Mouse (Mus musculus): ENCODE measurements around the gene Adamts1. TPM values are rescaled to one million over a fixed set of nuclear protein-coding genes. Genes with fewer than 3 reads are reported as not detected.

Gene Adamts1
- polyA plus RNA-seq, 1 experiment from 2014 or later: 20.1 TPM

GRCm38 (mm10) chr16:85793166-85793830 is 9.6 kb downstream of the Adamts1 start:
- no peaks in the 10 kb centered on the region for H3K9me3 ChIP-seq (ENCODE audit: control insufficient read depth, low read depth, low read length)
- ATAC-seq (ENCODE audit: insufficient number of reproducible peaks, insufficient read depth, low FRiP score, low read depth): no peak
- WGBS: 79% methylated on average over 4 of the region's 4 CpGs

GRCm38 (mm10) chr16:85781076-85781475 is 21.8 kb downstream of the Adamts1 start:
- Histone ChIP-seq H3K4me2 (replicated peaks; ENCODE audit: low read depth, low read length) (no peak overlapping the region), H3K27me3 (ENCODE audit: control insufficient read depth, insufficient read depth, low read length) (no peaks in the 10 kb centered on the region), H3K27ac (ENCODE audit: low read length) (no peak overlapping the region), H3K4me3 (ENCODE audit: low read depth, low read length) (no peak overlapping the region), H3K9me3 (ENCODE audit: control insufficient read depth, low read depth, low read length) (no peaks in the 10 kb centered on the region), H3K4me1 (ENCODE audit: control insufficient read depth, insufficient read depth, low read length) (no peaks in the 10 kb centered on the region), H3K36me3 (ENCODE audit: control insufficient read depth, insufficient read depth, low read length) (no peaks in the 10 kb centered on the region), H3K9ac (replicated peaks; ENCODE audit: low read depth, low read length) (no peak overlapping the region)
- no peak for ATAC-seq (ENCODE audit: insufficient number of reproducible peaks, insufficient read depth, low FRiP score, low read depth)
- 85% methylated on average over 2 of the region's 2 CpGs for WGBS

More at GRCm38 (mm10) chr16:85793166-85793830, 9.6 kb downstream of the Adamts1 start:
- H3K4me1 ChIP-seq (ENCODE audit: control insufficient read depth, insufficient read depth, low read length): no peaks in the 10 kb centered on the region
- no peak overlapping the region for H3K4me2 ChIP-seq (replicated peaks; ENCODE audit: low read depth, low read length)
- H3K9ac ChIP-seq (replicated peaks; ENCODE audit: low read depth, low read length): no peak overlapping the region
- no peaks in the 10 kb centered on the region for H3K27me3 ChIP-seq (ENCODE audit: control insufficient read depth, insufficient read depth, low read length)
- no peak overlapping the region for H3K27ac ChIP-seq (ENCODE audit: low read length)
- H3K4me3 ChIP-seq (ENCODE audit: low read depth, low read length): no peak overlapping the region
- H3K36me3 ChIP-seq (ENCODE audit: control insufficient read depth, insufficient read depth, low read length): peaks cover 41% of the 10 kb centered on the region

GRCm38 (mm10) chr16:85779775-85780174 is 23.1 kb downstream of the Adamts1 start:
- Histone ChIP-seq H3K9me3 (ENCODE audit: control insufficient read depth, low read depth, low read length) (no peaks in the 10 kb centered on the region), H3K4me2 (replicated peaks; ENCODE audit: low read depth, low read length) (no peak overlapping the region), H3K4me1 (ENCODE audit: control insufficient read depth, insufficient read depth, low read length) (no peaks in the 10 kb centered on the region), H3K4me3 (ENCODE audit: low read depth, low read length) (no peak overlapping the region), H3K27me3 (ENCODE audit: control insufficient read depth, insufficient read depth, low read length) (no peaks in the 10 kb centered on the region), H3K27ac (ENCODE audit: low read length) (no peak overlapping the region), H3K9ac (replicated peaks; ENCODE audit: low read depth, low read length) (no peak overlapping the region), H3K36me3 (ENCODE audit: control insufficient read depth, insufficient read depth, low read length) (no peaks in the 10 kb centered on the region)
- ATAC-seq (ENCODE audit: insufficient number of reproducible peaks, insufficient read depth, low FRiP score, low read depth): no peak

- no peaks in the 10 kb centered on the region for H3K4me1 ChIP-seq (ENCODE audit: control insufficient read depth, insufficient read depth, low read length)
- H3K27ac ChIP-seq (ENCODE audit: low read length): no peak overlapping the region; the same call in 1 of the 2 replicates
- no peak overlapping the region for H3K9ac ChIP-seq (replicated peaks; ENCODE audit: low read depth, low read length)
- WGBS: 66% methylated on average over 3 of the region's 3 CpGs
- H3K36me3 ChIP-seq (ENCODE audit: control insufficient read depth, insufficient read depth, low read length): no peaks in the 10 kb centered on the region
- H3K27me3 ChIP-seq (ENCODE audit: control insufficient read depth, insufficient read depth, low read length): no peaks in the 10 kb centered on the region
- no peak for ATAC-seq (ENCODE audit: insufficient number of reproducible peaks, insufficient read depth, low FRiP score, low read depth)
- H3K4me3 ChIP-seq (ENCODE audit: low read depth, low read length): no peak overlapping the region
- H3K4me2 ChIP-seq (replicated peaks; ENCODE audit: low read depth, low read length): no peak overlapping the region
- H3K9me3 ChIP-seq (ENCODE audit: control insufficient read depth, low read depth, low read length): no peaks in the 10 kb centered on the region
Observed at GRCm38 (mm10) chr16:85772272-85772671, 30.6 kb downstream of the Adamts1 start.

- no peak overlapping the region for H3K4me3 ChIP-seq (ENCODE audit: low read depth, low read length)
- H3K27ac ChIP-seq (ENCODE audit: low read length): no peak overlapping the region
- no peak overlapping the region for H3K4me2 ChIP-seq (replicated peaks; ENCODE audit: low read depth, low read length)
- no peaks in the 10 kb centered on the region for H3K27me3 ChIP-seq (ENCODE audit: control insufficient read depth, insufficient read depth, low read length)
- H3K4me1 ChIP-seq (ENCODE audit: control insufficient read depth, insufficient read depth, low read length): no peaks in the 10 kb centered on the region
- 24% methylated on average over 4 of the region's 4 CpGs for WGBS
- no peaks in the 10 kb centered on the region for H3K36me3 ChIP-seq (ENCODE audit: control insufficient read depth, insufficient read depth, low read length)
- H3K9ac ChIP-seq (replicated peaks; ENCODE audit: low read depth, low read length): no peak overlapping the region
- ATAC-seq (ENCODE audit: insufficient number of reproducible peaks, insufficient read depth, low FRiP score, low read depth): no peak
- no peaks in the 10 kb centered on the region for H3K9me3 ChIP-seq (ENCODE audit: control insufficient read depth, low read depth, low read length)
Observed at GRCm38 (mm10) chr16:85767341-85767740, 35.6 kb downstream of the Adamts1 start.

- Histone ChIP-seq H3K9ac (replicated peaks; ENCODE audit: low read depth, low read length) (no peak overlapping the region), H3K4me2 (replicated peaks; ENCODE audit: low read depth, low read length) (no peak overlapping the region)
Observed at GRCm38 (mm10) chr16:85765697-85766096, 37.2 kb downstream of the Adamts1 start.

GRCm38 (mm10) chr16:85765167-85765566 is 37.7 kb downstream of the Adamts1 start:
- no peaks in the 10 kb centered on the region for H3K4me1 ChIP-seq (ENCODE audit: control insufficient read depth, insufficient read depth, low read length)
- no peak overlapping the region for H3K27ac ChIP-seq (ENCODE audit: low read length)
- no peak overlapping the region for H3K4me2 ChIP-seq (replicated peaks; ENCODE audit: low read depth, low read length)
- H3K4me3 ChIP-seq (ENCODE audit: low read depth, low read length): no peak overlapping the region
- no peaks in the 10 kb centered on the region for H3K36me3 ChIP-seq (ENCODE audit: control insufficient read depth, insufficient read depth, low read length)
- no peak for ATAC-seq (ENCODE audit: insufficient number of reproducible peaks, insufficient read depth, low FRiP score, low read depth)
- H3K27me3 ChIP-seq (ENCODE audit: control insufficient read depth, insufficient read depth, low read length): no peaks in the 10 kb centered on the region
- no peaks in the 10 kb centered on the region for H3K9me3 ChIP-seq (ENCODE audit: control insufficient read depth, low read depth, low read length)
- 82% methylated on average over 6 of the region's 6 CpGs for WGBS
- no peak overlapping the region for H3K9ac ChIP-seq (replicated peaks; ENCODE audit: low read depth, low read length)

More at GRCm38 (mm10) chr16:85765697-85766096, 37.2 kb downstream of the Adamts1 start:
- no peak for ATAC-seq (ENCODE audit: insufficient number of reproducible peaks, insufficient read depth, low FRiP score, low read depth)
- no peaks in the 10 kb centered on the region for H3K4me1 ChIP-seq (ENCODE audit: control insufficient read depth, insufficient read depth, low read length)
- no peaks in the 10 kb centered on the region for H3K27me3 ChIP-seq (ENCODE audit: control insufficient read depth, insufficient read depth, low read length)
- no peaks in the 10 kb centered on the region for H3K9me3 ChIP-seq (ENCODE audit: control insufficient read depth, low read depth, low read length)
- no peak overlapping the region for H3K27ac ChIP-seq (ENCODE audit: low read length)
- no peaks in the 10 kb centered on the region for H3K36me3 ChIP-seq (ENCODE audit: control insufficient read depth, insufficient read depth, low read length)
- no peak overlapping the region for H3K4me3 ChIP-seq (ENCODE audit: low read depth, low read length)
- 36% methylated on average over 8 of the region's 8 CpGs for WGBS

- H3K27ac ChIP-seq (ENCODE audit: low read length): no peak overlapping the region
- no peaks in the 10 kb centered on the region for H3K36me3 ChIP-seq (ENCODE audit: control insufficient read depth, insufficient read depth, low read length)
- H3K9ac ChIP-seq (replicated peaks; ENCODE audit: low read depth, low read length): no peak overlapping the region
- no peak overlapping the region for H3K4me3 ChIP-seq (ENCODE audit: low read depth, low read length)
- WGBS: 74% methylated on average over 10 of the region's 10 CpGs
- no peak for ATAC-seq (ENCODE audit: insufficient number of reproducible peaks, insufficient read depth, low FRiP score, low read depth)
- H3K4me1 ChIP-seq (ENCODE audit: control insufficient read depth, insufficient read depth, low read length): no peaks in the 10 kb centered on the region
- H3K9me3 ChIP-seq (ENCODE audit: control insufficient read depth, low read depth, low read length): no peaks in the 10 kb centered on the region
- H3K4me2 ChIP-seq (replicated peaks; ENCODE audit: low read depth, low read length): no peak overlapping the region
- H3K27me3 ChIP-seq (ENCODE audit: control insufficient read depth, insufficient read depth, low read length): no peaks in the 10 kb centered on the region
Observed at GRCm38 (mm10) chr16:85762052-85762665, 40.8 kb downstream of the Adamts1 start.

Measured in stomach, embryonic 14.5 days (tissue).